Mouse (Mus musculus) cerebellum, adult 11-12 months (tissue): ENCODE data around the gene Traf4.
A peak's percentile ranks its signal among the peaks of the same experiment; 100 is the strongest.
"Not testable (repeated sequence)": the region's sequence is repeated elsewhere in the genome, so short reads cannot be mapped to it uniquely, and the experiment has no call there.

Experiments used
- DNase-seq: peaks from one replicate; pipeline ENCODE4 v3.0.0; 2022

Gene Traf4

DNA sequence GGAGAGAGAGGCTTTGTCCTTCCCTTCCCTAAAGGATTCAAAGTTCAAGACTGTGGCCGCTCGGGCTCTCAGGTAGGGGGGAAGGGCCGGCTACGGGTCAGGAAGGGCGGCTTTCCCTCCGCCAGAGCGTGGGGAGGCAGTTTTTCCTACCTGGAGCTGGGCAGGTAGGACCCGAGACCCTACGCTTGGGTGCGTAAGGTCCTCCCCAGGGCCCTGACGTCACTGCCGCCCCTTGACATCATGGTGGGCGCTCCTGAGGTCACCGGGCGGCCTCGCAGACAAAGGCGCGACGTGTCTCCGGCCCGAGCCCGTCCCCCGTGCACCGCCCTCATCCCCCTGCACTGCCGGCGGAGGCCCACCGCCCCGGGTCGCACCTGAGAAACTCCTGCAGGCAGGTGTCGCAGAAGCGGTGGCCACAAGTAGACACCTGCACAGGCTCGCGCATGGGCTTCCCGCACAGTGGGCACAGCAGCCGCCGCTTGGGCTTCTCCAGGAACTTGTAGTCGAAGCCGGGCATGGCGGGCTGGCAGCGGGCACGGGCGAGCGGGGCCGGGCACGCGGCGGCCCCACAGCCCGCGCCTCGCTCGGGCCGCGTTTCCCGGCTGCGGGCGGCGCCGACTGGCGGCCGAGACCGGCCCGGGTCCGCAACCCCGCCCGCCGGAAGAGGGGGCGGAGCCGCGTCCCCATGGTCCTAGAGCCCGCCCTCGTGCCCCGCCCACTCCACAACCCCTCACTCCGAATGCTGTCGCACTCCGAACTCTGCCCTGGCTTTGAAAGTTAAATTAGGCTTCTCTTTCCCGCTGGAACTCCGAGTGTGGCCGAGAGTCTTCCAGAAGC is at the start of gene Traf4:
Traf4 (minus strand) TSS at position 666 of the 837 bp plus-strand sequence.
- peak; percentile 69 for DNase-seq

DNA sequence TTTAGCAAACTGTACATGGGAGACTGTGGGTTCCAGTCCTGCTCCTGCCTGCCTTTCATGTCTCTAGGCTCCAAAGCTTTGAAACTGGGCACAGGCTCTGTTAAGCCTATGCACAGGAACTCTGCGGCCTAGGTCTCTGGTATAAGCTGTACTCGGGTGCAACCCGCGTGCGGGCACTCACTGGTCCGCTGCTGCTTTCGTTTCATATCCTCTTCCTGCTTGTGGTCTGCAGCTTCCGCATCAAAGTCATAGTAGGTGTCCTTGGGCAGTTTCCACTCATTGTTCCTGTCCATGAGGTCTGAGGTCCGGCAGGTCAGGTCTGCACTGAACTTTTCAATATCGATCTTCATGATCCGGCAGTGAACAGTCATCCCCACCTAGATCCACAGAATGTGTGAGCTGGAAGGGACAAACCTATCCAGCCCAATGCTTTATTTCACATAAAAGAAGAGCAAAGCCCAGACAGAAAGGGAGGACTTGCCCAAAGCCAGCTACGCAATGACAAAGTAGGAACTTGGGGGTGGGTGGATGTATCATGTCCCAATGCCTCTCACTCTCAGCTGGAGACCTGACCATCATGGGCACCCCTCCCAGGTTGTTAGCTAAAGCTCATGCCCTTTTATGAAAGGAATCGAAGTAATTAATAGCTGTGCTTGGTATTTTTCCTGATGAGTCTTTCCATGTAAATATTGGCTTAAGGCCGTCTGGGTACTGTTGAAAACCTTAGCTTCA is 47.9 kb upstream of the Traf4 start:
- no peak for DNase-seq

DNA sequence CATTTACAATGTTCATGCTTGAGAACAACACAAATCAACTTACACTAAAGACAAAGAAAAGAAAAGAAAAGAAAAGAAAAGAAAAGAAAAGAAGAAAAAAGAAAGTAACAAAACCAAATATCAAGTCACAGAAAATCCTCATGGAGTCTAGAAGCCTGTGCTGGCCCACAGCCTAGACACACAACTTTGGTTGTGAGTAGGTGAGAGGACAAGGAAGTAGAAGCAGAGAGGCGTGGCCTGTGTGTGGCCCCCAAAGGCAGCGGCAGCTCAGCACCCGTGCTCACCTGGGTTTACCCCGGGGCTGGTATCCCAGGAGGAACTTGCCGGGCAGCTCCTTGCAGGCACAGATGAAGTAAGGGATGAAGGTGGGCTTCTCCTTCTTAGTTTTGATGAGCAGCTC is 46.1 kb upstream of the Traf4 start:
- no peak for DNase-seq

DNA sequence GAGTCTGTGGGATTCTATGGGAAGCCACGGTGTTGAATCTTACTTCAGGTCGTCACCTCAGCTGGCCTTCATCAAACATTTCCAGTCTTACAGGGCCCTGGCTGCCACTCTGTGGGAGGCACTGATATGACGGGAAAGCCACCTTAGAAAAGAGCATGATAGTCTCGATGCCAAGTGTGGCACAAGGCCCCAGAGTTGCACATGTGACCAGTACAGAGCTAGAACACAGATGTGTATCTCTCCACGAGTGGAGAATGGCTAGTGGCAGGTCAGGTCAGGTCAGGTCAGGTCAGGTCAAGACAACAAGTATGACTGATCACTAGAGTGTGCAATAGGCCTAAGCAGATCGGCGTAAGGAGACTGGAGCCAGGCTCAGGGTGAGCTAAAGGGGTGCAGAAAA is 45.2 kb upstream of the Traf4 start:
- DNase-seq = no peak

DNA sequence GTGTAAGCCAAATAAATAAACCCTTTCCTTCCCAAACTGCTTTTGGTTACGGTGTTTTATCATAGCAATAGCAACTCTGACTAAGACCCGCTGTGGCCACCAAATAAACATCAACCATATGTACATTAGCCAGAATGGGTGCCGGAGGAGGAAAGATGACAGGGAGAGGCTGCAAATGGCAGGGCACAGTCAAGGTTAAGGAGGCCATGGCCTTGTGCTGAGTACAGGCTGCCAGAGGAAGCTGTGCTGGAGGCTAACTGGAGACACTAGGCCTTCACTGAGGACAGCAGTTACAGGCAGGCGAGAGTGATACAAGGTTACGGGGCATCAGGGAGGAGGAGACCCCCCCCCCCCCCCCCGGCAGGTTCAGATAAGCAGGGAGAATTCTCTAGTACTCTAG is 44.5 kb upstream of the Traf4 start:
- no peak for DNase-seq

DNA sequence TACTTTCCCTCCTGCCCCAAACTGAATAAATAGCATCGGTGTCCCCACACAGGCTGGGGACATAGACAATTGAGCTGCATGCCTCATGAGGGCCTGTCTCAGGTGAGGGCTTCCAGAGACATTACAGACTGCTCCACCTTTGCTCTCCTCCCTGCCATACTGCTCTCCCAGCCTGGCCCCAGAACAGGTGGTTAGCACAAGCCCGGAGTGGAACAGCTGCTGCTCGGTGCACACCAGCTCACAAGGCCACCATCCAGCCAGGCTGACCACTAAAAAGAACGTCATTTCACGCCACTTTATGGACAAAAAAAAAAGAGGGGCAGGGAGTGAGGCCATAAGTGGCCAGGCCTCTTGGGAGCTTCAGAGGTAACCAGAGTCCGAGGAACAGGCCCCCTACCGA is 41.8 kb upstream of the Traf4 start:
- no peak for DNase-seq

DNA sequence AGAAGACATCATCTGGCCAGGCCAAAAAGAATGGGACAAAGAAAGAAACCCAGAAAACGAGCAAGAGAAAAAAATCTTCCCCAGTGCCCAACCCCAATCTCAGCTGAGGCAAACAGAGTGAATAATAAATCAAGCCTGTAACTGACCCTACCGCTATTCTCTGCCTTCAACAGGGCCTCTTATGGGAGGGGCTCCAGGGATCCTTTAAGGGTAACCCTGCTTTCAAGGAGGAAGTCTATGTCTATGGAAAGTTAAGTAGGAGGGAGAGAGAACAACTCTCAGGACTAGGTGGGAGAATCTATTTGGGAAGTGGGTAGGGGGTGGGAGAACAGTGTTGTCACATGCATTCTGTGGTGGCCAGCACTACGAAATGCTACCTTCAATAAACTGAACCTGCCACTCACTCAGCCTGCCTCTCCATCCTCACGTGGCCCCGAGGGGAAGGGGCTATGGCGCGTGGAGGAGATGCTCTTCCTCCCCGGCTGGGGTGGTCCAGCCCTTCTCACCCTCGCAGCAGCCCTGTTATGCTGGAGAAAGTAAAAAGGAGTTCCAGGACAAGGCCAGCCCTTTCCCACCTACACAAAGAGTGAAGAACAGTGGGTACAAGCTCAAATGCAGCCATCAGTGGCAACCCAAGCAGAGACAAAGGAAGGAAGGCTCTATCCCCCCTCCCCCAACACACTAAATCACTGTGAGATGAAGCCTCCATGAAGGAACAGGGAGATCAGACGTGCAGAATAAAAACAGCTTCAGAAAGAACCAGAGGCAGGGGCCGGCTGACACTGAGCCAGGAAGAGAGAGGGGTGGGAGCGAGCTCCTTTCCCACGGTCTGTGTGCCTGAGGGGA is 40.2 kb upstream of the Traf4 start:
- no peak for DNase-seq

DNA sequence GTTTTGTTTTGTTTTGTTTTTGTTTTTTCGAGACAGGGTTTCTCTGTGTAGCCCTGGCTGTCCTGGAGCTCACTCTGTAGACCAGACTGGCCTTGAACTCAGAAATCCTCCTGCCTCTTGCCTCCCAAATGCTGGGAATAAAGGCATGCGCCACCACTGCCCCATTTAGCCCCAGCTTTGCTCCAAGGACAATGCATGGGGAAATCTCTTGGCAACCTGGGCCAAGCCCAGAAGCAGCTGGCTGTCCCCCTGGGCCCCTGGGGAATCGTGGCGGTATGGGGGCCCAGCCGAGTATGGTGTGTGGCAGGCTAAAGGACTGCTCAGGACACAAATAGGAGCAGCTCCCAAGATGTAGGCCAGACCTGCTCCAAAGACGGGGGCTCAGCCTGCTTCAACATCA is 38.9 kb upstream of the Traf4 start:
- DNase-seq = no peak

DNA sequence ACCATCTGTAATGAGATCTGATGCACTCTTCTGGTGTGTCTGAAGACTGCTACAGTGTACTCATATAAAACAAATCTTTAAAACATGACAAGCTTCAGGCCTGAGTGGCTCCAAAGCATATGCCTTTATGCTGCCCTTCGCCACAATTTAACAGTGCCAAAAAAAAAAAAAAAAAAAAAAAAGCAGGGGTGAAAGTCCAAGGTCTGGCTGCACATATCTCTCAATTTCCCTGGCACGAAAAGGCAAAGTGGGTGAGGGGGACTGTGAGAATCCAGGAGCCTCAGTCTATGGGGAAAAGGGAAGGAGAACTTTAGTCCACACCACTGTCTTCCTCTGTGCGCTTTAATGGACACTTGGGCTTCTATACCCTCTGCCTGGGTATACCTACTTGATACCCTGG is 37.0 kb upstream of the Traf4 start:
- DNase-seq = no peak

DNA sequence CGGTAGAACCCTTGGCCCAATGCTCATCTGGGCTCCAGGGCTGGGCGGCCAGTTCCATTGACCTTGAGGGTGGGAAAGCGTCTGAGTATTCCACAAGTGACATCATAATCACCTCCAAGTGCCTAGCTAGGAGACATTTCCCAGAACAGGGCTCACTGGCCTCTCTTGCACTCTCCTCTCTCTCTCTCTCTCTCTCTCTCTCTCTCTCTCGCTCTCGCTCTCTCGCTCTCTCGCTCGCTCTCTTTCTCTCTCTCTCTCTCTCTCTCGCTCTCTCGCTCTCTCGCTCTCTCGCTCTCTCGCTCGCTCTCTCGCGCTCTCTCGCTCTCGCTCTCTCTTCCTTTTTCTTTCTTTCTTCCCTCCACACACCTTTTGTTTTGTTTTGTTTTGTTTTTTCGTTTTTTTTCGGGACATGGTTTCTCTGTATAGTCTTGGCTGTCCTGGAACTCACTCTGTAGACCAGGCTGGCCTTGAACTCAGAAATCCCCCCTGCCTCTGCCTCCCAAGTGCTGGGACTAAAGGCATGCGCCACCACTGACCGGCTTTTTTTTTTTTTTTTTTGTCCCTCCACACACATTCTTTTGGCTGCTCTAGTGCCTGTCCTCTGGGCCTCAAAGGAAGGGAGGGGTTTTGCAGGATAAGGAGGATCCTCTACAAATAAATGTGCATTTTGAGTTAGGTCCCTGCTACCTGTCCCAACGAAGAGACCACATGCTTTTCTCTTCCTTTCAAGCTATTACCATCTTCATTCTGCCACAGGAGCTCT is 29.9 kb upstream of the Traf4 start:
- DNase-seq = no peak

DNA sequence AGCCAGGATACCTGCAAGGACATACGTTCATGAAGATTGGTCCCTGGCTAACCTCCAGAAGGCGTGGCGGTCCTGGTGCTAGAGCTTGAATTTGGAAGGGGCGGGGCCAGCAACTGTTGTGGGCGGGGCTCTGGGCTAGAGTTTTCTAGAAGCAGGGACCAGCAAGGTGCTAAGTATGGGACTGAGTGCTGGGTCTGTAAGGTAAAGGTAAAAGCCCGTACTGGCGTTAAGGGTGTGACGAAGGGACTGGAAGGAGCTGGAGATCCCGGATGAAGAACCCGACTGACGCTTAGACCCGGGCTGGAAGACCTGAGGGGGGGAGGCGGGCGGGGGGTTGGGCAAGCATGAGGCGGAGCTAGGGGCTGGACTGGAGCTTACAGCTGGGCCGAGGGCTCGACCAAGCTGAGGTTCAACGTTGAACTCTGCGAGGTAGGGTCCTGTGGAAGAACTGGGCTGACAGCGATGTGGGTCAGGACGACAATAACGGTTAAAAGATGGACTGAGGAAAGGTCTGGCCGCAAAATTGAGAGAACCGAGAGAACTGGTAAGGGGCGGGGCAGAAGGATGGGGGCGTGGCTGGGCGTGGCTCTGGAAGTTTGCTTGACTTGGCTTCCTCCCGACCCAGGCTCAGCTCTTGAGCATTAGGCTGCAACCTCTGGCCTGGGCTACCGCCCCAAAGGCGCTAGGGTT is 29.2 kb upstream of the Traf4 start:
- no peak for DNase-seq

DNA sequence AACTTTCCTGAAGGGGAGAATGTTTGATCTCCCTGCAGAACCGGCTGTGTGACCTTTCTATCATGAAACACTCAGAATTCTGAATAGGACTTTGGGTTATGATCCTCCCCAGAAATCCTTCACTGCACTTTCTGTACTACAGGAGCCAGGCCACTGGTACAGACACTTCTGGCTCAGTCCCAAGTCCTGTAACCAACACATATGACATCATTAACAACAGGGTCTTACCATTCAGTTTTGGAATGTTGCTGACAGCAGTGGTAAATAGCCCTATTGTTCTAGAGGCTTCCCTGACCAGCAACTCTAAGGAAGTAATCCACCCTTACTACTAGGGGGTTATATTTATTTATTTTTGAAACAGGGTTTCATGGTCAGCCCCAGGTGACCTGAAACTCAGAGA is 27.7 kb upstream of the Traf4 start, which contains the start of gene Proca1:
Proca1 (plus strand) TSS at position 280 of the 400 bp plus-strand sequence.
- DNase-seq = no peak

DNA sequence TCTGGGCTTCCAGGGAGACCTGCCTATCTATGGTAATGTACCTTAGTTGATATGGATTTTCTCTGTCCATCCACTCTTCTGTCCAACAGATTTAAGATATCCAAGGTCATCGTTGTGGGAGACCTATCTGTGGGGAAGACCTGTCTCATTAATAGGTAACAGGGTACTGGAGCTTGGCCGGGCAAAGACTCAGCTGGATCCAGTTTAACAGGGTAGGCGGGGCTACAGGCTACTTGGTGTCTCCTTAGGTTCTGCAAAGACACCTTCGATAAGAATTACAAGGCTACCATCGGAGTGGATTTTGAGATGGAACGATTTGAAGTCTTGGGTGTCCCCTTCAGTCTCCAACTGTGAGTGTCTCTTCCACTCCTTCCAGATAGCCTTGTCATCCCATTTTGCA is 24.7 kb upstream of the Traf4 start:
- DNase-seq = no peak

DNA sequence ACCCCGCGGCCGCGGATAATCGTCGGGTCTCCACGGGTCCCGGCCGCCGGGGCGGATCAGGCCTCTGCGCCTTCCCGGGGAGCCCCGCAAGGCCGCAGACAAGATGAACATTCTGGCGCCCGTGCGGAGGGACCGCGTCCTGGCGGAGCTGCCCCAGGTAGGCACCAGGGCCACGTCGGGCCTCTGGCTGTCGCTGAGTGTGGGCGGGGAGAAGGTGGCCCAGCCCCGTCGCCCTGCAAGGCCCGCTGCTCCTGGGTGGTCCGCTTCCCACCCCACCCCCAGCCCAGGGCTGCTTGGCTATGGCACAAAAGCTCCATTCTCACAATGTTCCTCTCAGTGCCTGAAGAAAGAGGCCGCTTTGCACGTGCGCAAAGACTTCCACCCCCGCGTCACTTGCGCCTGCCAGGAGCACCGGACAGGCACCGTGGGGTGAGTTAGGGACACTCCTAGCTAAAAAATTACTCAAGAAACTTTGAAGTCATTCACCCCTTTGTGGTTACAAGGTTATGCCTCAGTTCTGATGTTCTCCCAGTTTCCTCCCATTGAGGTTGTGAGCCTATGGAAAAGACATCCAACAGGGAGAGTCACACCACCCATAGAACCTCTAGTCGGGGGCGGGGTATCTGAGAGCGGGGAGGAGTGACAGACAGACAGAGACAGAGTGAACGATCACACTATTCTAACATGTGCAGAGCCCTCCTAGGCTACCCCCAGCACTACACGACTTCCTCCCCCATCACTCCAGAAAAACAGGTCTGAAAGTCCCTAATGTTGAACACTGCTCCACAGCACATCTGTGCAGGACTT is 24.0 kb upstream of the Traf4 start:
- no peak for DNase-seq

DNA sequence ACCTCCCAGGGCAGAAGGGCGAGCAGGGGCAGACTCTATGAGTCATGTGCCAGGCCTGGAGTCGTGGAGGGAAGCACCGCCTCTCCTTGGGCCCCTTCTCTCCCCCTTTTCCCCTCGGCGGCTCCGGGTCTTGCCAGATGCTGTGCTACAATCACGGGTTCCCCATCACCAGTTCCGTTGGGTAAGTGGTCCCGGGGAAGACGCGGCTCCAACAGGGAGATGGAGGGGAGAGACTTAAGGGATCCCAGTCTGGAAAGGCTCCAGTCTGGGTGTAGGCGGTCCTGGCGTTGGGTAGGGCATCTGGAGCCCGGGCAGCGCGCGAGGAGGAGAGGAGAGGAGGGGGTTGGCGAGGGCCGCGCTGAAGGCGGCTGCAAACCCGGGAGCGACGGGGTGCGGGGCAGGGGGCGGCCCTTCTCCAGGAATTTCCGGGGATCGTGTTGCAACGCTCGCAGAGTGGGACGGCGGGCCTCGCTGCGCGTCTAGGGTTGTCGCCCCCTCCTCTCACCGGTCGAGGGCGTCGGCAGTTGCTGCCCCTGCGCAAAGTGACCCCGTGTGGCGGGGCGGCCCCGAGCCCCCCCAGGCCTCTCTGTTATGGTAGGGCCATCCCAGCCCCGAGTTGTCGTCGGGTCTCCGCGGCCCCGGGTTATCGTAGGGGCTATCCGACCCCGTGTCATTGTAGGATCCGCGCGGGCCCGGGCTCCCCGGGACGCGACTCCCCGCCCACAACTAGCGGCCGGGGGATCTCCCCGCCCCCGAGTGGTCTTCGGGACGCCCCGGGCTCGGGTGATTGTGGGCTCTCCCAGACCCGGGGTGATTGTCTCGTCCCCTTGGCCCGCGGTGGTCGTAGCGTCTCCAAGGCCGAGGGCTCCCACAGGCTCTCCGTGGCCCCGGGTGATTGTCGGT is 23.2 kb upstream of the Traf4 start, which contains the start of gene Rab34:
Rab34 (plus strand) TSS at position 100 of the 903 bp plus-strand sequence.
- no peak for DNase-seq

DNA sequence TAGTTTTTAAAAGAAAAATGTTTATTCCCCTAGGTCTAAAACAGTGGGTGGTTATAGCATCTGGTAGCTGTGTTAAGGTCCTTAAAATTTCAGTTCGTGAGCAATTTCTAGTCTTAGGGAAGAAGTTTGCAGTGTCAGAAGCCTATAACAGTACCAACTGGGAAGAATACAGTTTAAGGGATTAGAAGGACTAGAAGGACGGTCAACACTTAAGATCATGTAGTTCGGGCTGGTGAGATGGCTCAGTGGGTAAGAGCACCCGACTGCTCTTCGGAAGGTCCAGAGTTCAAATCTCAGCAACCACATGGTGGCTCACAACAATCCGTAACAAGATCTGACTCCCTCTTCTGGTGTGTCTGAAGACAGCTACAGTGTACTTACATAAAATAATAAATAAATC is 19.3 kb upstream of the Traf4 start:
- DNase-seq = not testable (repeated sequence)

DNA sequence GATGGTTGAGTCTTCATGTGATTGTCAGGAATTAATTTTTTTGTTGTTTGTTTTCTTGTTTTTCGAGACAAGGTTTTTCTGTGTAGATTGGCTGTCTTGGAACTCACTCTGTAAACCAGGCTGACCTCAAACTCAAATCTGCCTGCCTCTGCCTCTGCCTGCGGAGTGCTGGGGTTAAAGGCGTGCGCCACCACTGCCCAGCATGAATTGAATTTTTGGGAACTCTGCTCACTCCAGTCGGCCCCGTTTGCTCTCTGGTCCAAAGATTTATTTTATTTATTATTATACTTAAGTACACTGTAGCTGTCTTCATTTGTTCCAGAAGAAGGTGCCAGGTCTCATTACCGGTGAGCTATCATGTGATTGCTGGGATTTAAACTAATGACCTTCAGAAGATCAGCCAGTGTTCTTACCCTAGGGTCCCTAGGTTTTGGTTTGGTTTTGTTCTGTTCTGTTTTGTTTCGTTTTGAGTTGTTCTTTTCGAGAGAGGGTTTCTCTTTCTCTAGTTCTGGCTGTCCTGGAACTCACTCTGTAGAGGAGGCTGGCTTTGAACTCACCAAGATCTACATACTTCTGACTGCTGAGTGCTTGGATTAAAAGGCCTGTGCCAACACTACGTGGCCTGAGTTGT is 18.6 kb upstream of the Traf4 start:
- no peak for DNase-seq

DNA sequence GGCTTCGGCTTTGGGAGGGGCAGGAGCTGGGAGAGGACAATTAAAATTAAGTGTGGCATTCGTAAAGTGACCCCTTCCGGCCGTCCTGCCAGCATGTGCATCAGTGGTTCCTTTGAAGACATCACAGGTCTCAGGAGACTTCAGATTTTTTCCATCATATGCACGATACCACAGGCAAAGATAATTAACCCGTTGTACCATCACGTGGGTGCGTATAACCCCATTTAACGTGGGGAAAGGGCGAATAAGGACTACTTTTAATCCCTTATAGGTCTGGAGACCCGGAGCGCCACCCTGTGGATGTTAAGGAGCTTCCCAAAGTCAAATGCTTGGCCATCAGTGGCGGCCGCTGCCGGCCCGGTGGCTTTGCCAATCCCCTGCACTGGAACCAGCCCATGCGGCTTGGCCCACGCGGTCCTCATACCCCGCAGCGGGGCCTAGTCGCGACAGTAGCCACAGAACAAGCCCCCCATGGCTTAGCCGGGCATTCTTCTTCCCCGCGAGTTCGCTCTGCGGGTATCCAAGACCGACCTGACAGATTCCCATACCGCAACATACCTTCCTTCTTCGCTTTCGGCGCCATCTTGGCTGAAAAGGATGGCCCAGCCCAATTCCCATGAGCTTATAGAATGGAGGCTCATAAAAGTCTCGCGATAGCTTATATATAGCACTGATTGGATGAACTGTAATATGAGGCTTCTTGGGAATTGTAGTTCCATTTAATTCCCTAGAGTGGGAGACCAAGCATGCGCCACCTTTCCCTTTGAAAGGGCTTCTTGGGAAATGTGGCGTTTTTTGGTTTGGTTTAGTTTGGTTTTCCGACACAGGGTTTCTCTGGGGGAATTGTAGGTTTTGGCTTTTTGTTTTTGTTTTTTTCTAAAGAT is 17.8 kb upstream of the Traf4 start, which contains the start of gene Rpl23a:
Rpl23a (minus strand) TSS at position 624 of the 884 bp plus-strand sequence.
- DNase-seq = peak; percentile 88
